Comparison of ENCODE assay signal across 8 mouse cellular contexts in genomic region chr7:92984701-92985682, GRCm38 (mm10).
DNase-seq lines count a peak whose midpoint lies in the region; ATAC-seq and TF ChIP-seq lines count a peak whose summit lies in the region.

No protein-coding gene starts in this region.

- peak overlapping the region; percentile 28 for H3K4me3 ChIP-seq in left cerebral cortex, adult 2 months
- H3K4me3 ChIP-seq in cortical plate, adult 2 months (ENCODE audit: insufficient read depth, low read length), result peak overlapping the region; percentile 0; the same call in 1 of the 2 replicates
- no peak overlapping the region for H3K4me3 ChIP-seq in heart, embryonic 15.5 days
- H3K4me3 ChIP-seq in midbrain, embryonic 15.5 days, result peak overlapping the region; percentile 27

- no peak for TF ChIP-seq POLR2A in cortical plate, adult 2 months (IDR thresholded peaks at IDR 0.05; ENCODE audit: extremely low read depth, insufficient read depth, low read length)

- no peak for DNase-seq in left cerebral cortex, adult 2 months (ENCODE audit: extremely low spot score in 1 of 2, low spot score in 2 of 2)
- no peak for DNase-seq in left cerebral cortex, adult 11 months (ENCODE audit: low spot score)
- DNase-seq in ovary, postnatal 10 days (ENCODE audit: low spot score), result no peak
- DNase-seq in adrenal gland, postnatal 36 days, result no peak
- DNase-seq in spleen, postnatal 10 days (ENCODE audit: low spot score in 2 of 2), result no peak

- no peaks in the 10 kb centered on the region for H3K27me3 ChIP-seq in heart, embryonic 15.5 days
- peaks cover 12% of the 10 kb centered on the region for H3K27me3 ChIP-seq in midbrain, embryonic 15.5 days (replicated peaks)

- no peaks in the 10 kb centered on the region for H3K9me3 ChIP-seq in heart, embryonic 15.5 days (replicated peaks)
- no peaks in the 10 kb centered on the region for H3K9me3 ChIP-seq in midbrain, embryonic 15.5 days

- intact Hi-C loops in left cerebral cortex, adult 2 months (cut with DNase I), result loop anchor here (10.0 kb wide), 1 partner anchor 100 kb away; no protein-coding TSS in a partner anchor

- TF ChIP-seq CTCF in left cerebral cortex, adult 2 months (IDR thresholded peaks at IDR 0.05), result no peak
- no peak for TF ChIP-seq CTCF in cortical plate, adult 2 months (IDR thresholded peaks at IDR 0.05; ENCODE audit: extremely low read depth, insufficient read depth, low read length)

- H3K9ac ChIP-seq in heart, embryonic 15.5 days, result no peak overlapping the region
- H3K9ac ChIP-seq in midbrain, embryonic 15.5 days, result 0 out of 2 replicates have a peak overlapping the region, but pooled peaks have one; percentile 16

- H3K27ac ChIP-seq in left cerebral cortex, adult 2 months, result peak overlapping the region; percentile 61; the same call in 1 of the 2 replicates
- H3K27ac ChIP-seq in cortical plate, adult 2 months (ENCODE audit: insufficient read depth, low read length), result no peak overlapping the region
- peak overlapping the region; percentile 2; the same call in 1 of the 2 replicates for H3K27ac ChIP-seq in heart, embryonic 15.5 days
- peak overlapping the region; percentile 64 for H3K27ac ChIP-seq in midbrain, embryonic 15.5 days

- no peaks in the 10 kb centered on the region for H3K4me1 ChIP-seq in cortical plate, adult 2 months (ENCODE audit: control insufficient read depth, insufficient read depth, low read length)
- H3K4me1 ChIP-seq in heart, embryonic 15.5 days (replicated peaks), result no peaks in the 10 kb centered on the region
- peaks cover 16% of the 10 kb centered on the region for H3K4me1 ChIP-seq in midbrain, embryonic 15.5 days

- H3K36me3 ChIP-seq in heart, embryonic 15.5 days, result no peaks in the 10 kb centered on the region
- no peaks in the 10 kb centered on the region for H3K36me3 ChIP-seq in midbrain, embryonic 15.5 days (replicated peaks)

- H3K4me2 ChIP-seq in heart, embryonic 15.5 days, result peak overlapping the region; percentile 27
- H3K4me2 ChIP-seq in midbrain, embryonic 15.5 days, result peak overlapping the region; percentile 48

- WGBS in heart, embryonic 15.5 days, result 47% methylated on average over 18 of the region's 18 CpGs
- 7% methylated on average over 18 of the region's 18 CpGs for WGBS in midbrain, embryonic 15.5 days

- ATAC-seq in heart, embryonic 15.5 days (replicated peaks; ENCODE audit: insufficient number of reproducible peaks, insufficient read depth, low FRiP score, low read depth), result 0 out of 2 replicates have a peak, but pooled peaks have one; percentile 22
- peak; percentile 95 for ATAC-seq in midbrain, embryonic 15.5 days (replicated peaks)
